Mouse (Mus musculus): ENCODE measurements at regions not wholly inside any gene's neighbourhood (a gene's known extent, or its start where the extent isn't known, plus 50 kb on each side); places are given as distances from the start of the nearest gene placed in this dataset.

DNA sequence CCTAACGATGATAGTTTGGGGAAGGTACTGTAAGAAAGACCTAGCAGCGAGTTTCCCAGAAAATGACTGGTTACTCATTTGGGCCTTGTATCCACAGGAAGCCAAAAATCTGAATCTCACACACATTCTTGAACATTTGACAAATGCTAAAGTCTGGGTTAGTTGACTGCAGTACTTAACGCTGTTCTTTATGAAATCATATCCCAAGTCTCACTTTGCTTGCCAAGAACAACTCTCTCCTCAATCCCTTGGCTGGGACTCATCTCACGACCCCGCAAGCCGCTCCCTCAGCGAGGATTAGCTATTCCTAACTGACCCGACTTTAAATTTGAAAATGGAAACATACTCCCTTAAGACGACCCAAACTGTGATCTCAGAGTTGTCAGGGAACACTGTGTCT is 54.8 kb upstream of the Skap2 start:
- TF ChIP-seq POLR2A (IDR thresholded peaks at IDR 0.05; ENCODE audit: control insufficient read depth, low read depth, low read length) (no peak), CTCF (IDR thresholded peaks at IDR 0.05; ENCODE audit: control insufficient read depth, insufficient read depth, insufficient replicate concordance, low read depth, low read length) (no peak)
